Mouse (Mus musculus): ENCODE measurements around the gene Zfp414.
"Not testable (repeated sequence)": the region's sequence is repeated elsewhere in the genome, so short reads cannot be mapped to it uniquely, and the experiment has no call there.

Gene Zfp414

DNA sequence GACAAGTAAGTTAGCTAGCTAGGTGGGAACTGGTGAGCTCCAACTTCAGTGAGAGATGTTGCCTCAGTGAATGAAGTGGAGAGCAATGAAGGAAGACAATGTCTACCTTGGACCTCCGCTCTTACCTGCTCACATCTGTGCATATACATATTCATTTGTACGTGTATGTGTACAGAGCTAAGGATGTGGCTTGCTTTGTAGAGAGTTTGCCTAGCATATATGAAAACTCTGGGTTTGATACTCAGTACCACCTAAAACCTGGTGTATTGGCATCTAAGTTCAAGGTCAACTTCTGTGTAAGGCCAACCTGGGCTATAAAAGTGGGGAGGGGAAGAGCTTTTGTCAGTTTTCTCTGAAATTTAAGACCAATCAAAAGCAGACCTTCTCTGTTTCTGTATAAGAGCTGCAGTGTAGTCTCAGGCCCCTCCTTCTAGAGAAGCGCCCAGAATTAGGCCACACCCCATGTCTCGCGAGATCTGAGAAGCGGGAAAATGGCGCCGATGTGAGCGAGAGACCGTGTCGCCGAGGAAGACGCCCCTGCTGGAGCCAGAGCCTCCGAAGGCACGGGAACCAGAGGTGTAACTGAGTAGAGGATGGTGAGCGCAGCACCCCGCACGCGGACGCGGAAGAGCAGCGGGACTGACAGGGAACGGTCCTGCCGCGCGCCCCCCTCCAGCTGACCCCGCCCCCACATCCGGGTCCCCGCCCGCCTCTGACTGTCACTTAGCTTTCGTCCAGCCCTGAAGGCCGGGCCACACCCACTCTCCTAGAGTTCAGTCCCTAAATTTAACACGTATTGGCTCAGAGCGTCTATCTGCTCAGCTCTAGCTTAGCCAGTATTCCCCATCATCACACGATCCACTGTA lies at the start of gene Zfp414:
Gene Zfp414, plus strand, starts transcription at position 470 of the 866 bp plus-strand sequence.
- DNase-seq (ENCODE audit: low read depth in 1 of 2, low spot score in 2 of 2), result peak; percentile 77 to 89

DNA sequence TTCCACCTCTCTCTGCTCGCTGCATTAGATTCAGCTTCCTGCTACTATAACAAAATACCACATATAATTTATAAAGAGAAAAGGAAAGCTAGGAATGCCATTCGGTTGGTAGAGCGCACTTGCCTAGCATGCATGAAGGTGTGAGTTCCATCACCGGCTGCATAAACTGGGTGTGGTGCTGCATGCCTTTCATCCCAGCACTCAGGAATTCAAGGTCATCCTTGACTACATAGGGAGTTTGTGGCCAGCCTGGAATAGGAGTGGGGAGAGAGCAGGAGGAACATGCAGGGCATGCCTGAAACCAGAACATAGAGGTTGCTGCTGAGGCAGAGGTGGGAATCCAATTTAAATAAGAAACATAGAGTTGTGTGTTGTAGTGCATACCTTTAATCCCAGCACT lies 44.8 kb upstream of the Zfp414 start:
- DNase-seq (ENCODE audit: low read depth in 1 of 2, low spot score in 2 of 2), result no peak

DNA sequence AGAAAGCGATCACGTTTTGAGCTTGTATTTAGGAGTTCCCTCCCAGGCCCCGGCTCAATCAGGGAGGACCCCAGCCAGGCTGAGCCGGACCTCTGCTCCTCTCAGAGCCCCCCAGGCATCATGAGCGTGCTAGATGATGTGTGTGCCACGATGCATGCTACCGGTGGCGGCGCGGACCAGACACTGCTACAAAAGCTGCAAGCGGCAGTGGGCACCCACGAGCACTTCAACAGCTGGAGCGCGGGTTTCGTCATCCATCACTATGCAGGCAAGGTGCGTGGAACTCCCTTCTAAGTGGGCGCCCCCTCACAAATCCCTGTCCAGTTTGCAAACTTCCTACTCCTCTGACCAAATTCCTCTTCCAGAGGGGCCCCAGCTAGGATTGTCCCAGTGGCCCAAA lies 42.9 kb upstream of the Zfp414 start:
- DNase-seq (ENCODE audit: low read depth in 1 of 2, low spot score in 2 of 2), result no peak

DNA sequence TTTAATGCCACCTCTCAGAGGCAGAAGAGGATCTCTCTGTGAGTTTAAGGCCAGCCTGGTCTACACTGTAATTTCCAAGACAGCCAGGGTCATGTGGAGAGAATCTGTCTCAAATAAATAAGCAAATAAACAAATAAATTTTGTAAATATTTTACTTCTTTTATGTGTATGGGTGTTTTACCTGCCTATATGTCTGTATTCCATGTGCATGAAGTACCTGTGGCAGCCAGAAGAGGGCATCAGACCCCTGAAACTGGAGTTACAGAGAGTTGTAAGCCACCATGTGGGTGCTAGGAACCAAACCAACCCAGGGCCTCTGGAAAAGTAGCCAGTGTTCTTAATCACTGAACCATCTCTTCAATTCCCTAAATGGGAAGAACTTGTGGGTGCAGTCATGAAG lies 31.6 kb upstream of the Zfp414 start:
- DNase-seq (ENCODE audit: low read depth in 1 of 2, low spot score in 2 of 2), result no peak

DNA sequence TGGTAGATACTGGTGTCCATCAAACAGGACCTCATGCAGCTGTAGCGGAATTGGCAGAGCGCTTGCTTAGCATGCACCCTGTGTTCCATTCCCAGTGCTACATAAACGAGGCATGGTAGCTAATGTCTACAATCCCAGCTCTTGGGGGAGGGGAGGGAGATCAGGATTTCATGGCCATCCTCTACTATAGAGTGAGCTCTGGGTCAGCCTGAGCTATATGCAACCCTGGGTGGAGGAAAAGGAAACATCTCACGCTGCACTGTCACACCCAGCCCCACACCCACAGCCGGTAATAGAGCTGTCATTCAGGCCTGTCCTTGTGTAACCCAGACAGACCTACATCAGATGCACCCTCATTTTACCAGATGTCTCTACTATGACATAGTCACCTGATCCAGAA lies 30.4 kb upstream of the Zfp414 start:
- no peak for DNase-seq (ENCODE audit: low read depth in 1 of 2, low spot score in 2 of 2)

DNA sequence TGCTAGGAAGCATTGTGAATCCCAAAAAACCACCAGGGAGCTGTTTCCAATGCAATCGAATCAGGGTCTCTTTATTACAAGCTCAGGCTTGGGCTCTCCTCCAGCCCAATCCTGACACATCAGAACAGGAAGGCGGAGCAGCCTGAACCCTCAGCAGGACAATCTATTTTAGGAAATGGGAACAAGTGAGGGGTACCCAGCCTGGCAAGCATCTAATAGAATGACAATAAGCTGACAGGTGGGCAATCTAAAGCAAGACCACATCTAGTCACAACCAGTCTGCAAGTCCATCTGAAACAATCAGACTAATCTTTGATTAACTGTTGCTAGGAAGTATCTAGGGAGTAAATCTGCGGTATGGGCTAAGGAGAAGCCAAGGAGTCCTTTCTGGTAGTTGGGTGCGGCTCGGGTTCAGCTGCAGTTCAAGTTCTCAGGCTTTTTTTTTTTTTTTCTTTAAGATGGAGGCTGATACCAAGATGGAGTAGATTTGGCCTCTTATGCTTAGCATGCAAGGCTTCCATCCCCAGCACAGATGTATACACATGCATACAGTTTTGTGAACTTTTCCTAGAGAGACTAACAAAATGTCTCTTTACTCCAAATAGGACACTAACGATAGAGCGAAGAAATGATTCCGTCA lies 28.9 kb upstream of the Zfp414 start:
- no peak for DNase-seq (ENCODE audit: low read depth in 1 of 2, low spot score in 2 of 2)

DNA sequence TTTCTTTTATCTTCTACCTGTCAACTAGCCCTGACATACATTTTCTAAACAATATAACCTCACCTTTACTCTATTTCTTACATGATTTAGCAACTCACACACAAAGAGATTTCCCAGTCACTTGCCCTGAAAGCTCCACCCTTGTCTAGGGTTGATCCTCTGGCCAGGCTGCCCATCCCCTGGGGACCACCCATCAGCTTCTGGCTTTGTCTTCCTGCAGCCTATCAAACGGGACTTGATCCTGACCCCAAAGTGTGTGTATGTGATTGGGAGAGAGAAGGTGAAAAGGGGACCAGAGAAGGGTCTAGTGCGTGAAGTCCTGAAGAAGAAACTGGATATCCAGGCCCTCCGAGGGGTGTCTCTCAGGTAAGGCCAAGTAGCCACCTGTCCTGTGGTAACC lies 28.1 kb upstream of the Zfp414 start:
- DNase-seq (ENCODE audit: low read depth in 1 of 2, low spot score in 2 of 2), result no peak

DNA sequence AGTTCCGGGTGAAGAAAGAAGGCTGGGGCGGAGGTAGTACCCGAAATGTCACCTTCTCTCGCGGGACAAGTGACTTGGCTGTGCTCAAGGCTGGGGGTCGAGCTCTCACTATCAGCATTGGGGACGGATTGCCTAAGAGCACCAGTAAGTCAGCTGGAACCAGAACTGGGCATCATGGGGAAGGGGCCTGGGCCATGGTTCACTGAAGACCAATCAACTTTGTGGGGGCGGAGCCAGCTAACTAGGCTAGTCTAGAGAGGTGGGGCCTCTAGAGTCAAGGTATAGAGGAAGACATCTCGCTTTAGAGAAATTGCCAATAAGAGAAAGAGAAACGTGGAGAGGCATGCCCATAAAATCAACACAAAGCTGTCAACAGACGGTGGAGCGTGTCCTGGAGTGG lies 26.9 kb upstream of the Zfp414 start:
- DNase-seq (ENCODE audit: low read depth in 1 of 2, low spot score in 2 of 2), result no peak

DNA sequence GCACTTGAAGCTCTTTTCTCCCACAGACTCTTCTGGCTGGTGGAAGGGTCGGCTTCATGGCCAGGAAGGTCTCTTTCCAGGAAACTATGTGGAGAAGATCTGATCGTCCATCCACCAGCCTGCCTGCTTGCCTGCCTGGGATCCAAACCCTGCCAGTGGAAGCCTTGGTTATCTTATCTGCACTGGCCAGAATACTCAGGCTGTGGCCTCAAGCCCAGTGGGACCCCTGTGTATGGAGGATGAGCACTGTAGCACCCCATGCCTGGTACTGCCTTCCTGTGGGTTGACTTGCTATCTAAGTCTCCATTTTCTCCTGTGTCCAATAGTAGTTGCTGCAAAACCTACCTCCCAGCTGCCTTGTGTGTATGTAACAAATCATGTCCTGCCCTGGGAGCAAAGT lies 21.6 kb upstream of the Zfp414 start:
- DNase-seq (ENCODE audit: low read depth in 1 of 2, low spot score in 2 of 2), result no peak

DNA sequence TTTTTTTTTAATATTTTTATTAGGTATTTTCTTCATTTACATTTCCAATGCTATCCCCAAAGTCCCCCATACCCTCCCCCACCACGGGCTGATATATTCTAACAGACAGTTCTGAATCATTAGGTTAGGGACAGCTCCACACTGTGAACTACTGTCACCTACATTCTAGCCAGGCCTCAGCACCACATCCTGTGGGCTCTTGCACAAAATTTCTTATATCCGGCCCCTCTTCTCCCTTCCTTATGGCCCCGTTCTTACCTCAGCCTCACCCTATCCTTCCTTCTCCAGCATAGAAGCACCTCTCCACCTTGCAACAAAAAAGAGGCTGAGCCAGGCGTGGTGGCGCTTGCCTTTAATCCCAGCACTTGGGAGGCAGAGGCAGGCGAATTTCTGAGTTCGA lies 18.3 kb upstream of the Zfp414 start:
- no peak for DNase-seq (ENCODE audit: low read depth in 1 of 2, low spot score in 2 of 2)

DNA sequence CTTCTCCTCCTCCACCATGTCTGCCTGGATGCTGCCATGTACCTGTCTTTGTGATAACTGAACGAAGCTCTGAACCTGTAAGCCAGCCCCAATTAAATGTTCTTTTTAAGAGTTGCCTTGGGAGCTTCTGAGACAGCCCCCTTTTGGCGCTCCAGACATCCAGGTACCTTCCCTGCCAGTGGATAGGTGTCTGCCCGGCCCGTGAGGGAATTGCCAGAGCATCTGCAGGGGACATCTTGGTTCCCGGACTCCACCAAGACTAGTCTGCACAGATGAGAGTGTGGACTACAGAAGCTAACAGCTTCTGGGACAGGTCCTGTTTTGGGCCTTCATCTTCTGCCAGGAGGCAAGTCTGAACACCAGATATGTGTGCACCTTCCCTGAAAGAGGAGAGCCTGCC lies 15.2 kb upstream of the Zfp414 start:
- not testable (repeated sequence) for DNase-seq (ENCODE audit: low read depth in 1 of 2, low spot score in 2 of 2)

DNA sequence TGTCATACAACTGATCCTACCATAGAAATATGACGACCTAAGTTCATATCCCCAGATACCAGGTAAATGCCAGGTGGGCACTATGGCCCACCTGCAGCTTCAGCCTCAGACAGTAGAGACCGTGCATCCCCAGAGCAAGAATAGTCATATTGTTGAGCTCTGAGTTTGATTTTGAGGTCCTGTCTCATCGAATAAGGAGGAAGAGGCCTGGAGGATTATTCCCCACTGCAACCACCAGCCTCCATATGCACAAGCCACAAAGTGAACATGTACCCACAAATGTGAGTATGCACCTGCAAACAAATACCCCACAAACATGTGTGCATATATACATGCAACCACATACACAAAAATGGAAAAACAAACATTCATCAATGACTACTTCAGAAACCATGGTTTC lies 1.6 kb upstream of the Zfp414 start:
- no peak for DNase-seq (ENCODE audit: low read depth in 1 of 2, low spot score in 2 of 2)

DNA sequence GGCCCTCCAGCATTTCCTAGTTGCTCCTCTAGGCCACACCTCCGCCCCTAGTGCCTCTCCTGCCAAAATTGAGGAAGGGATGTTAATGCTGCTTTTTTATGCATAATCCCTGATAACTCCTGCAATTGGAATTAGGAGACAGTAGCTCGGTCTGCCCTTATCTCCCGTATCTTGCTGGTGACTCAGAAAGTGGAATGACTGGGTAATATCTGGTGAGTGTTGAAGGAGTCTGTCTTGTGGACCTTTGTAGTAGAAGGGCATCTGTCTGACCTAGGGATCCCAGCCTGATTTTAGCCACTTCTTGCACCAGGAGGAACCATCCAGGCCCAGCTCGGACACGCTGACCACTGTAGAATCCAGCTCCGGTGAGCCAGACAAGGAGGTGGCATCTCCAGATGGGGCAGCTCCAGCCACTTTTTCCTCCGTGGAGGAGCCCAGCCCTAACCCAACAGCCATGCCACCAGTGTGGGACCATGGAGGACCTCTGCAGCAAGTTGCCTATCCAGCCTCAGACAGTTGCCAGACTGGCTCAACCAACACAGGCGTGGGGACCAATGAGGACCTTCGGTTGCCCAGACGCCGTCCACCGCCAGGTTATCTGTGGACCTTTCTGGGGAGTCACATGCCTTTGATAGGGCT lies 716 bp downstream of the Zfp414 start:
- DNase-seq (ENCODE audit: low read depth in 1 of 2, low spot score in 2 of 2), result no peak

DNA sequence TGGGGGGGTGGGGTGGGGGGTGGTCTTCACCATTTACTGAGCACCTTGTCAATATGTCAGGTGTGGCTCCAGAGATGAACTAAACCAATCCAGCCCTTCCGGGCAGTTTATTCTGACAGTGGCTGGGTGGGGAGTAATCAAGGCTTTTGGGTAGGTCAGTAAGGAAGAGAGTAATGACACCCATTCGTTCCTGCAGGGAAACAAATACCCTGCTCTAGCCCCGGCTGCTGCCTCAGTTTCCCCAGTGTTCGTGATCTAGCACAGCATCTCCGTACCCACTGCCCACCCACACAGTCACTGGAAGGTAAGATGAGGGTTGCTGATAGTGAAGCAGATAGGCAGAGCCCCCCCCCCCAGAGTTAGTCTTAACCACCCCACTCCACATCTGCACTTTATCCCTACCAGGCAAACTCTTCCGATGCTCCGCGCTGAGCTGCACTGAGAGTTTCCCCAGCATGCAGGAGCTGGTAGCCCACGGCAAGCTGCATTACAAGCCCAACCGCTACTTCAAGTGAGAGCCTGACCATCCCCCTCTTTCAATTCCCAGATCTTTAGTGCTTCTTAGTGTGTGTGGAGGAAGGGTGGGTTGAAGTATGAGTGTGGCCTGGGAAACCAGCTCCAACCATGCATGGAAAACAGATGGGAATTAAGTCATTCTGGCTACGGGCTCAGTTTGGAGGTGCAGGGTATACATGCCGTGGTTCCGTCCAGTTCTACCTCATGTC lies 1.4 kb downstream of the Zfp414 start:
- DNase-seq (ENCODE audit: low read depth in 1 of 2, low spot score in 2 of 2), result no peak

DNA sequence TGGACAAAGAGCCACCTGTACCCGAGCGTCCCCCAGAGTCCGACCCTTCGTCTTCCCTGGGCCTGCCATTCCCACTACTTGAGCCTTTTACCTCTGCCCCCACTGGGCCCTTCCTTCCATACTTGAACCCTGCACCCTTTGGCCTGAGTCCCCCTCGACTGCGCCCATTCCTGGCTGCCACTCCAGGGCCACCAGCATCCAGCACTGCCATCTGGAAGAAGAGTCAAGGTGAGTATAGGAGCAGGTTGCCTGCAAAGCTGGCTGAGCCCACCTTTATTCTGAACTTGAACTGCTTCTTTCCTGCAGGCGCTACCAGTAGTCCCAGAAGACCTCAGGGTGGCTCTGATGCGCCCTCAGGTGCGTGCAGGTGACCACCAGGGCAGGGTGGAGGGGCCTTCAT lies 2.3 kb downstream of the Zfp414 start:
- no peak for DNase-seq (ENCODE audit: low read depth in 1 of 2, low spot score in 2 of 2)

DNA sequence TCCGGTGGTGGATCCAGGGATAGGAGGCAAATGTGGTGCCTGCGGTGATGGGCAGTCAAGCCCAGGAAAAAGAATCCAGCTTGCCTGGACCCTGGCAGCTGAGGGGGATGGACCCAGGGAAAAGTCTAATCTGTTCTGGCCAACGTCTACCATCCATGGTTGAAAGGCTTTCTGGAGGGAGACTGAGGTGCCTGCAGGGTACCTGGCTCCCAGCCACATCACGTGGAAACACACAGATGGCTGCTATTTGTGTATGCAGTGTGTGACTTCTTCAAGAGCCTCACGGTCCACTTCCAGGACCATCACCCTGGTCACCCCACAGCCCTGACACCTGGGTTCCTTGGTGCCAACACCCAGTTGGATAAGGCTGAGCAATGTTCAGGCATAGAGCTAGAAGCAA lies 2.9 kb downstream of the Zfp414 start:
- DNase-seq (ENCODE audit: low read depth in 1 of 2, low spot score in 2 of 2), result no peak

DNA sequence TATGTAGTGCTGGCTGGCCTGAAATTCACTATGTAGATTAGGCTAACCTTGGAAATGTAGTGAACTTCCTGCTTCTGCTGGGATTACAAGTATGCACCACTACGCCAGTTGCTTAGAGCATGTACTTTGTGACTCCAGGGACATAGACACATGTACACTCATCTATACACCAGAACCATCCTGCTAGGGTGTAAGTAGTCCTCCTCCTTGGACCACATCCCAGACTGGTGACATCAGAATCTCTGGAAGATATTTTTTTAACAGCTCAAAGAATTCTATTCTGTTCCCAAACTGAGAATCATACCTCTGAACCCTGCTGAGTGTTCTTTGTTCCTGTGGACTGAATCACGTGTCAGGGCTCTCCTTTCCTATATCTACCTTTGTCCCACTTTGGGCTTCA lies 8.1 kb downstream of the Zfp414 start:
- no peak for DNase-seq (ENCODE audit: low read depth in 1 of 2, low spot score in 2 of 2)

DNA sequence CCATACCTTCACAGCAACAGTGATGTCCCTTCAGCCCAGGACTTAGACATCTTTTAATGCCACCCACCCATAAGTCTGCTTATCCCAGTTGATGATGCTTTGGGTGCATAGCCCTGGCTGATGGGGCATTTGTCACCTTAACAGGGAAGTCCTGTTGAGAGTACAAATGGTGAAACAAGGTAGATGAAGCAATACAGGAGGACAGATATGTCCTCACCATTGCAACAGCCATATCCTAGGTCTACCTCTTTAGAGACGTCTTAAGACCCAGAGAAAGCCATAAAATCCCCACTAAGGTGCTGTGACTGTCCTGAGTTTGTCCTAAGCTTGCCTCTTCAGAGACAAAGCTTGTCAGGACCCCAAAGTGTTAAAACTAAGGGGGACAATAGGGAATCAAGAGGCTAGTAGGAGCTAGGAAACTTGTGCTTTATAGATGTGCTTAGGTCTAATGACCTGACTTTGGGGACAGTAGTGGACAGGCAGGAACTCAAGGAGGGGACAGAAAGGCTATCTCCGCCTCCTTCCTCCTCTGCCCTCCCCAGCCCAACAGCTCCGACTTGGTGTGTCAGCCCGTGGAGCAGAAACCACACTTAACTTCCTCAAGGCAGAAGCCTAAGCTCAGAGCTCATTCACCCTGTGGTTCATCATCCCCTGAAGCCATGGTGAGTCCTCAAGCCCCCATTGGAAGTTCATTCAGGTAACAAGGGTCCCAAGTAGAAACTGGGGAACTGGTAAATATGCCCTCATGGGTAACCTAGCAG lies 8.8 kb downstream of the Zfp414 start, which contains the start of gene Pram1:
Gene Pram1, plus strand, starts transcription at position 541 of the 761 bp plus-strand sequence.
- DNase-seq (ENCODE audit: low read depth in 1 of 2, low spot score in 2 of 2), result peak in 1 of 2 experiments; percentile 35

DNA sequence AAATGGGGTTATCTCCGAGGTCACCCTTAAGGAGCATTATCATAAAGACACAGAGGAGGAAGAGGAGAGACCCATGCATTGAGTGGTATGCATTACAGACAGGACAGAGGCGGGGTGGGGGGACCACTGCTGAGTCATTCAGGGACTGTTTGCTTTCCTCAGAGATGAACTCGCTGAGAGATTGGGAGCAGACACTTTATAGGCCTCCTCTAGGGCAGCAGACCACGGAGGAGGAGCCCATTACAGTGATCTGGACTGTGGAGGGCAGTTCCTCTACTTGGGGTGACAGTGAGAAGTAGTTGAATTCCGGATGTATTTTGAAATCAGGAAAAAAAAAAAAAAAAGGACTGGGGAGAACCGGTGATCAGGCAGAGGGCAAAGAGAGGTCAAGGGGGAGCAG lies 10.9 kb downstream of the Zfp414 start:
- DNase-seq (ENCODE audit: low read depth in 1 of 2, low spot score in 2 of 2), result no peak

DNA sequence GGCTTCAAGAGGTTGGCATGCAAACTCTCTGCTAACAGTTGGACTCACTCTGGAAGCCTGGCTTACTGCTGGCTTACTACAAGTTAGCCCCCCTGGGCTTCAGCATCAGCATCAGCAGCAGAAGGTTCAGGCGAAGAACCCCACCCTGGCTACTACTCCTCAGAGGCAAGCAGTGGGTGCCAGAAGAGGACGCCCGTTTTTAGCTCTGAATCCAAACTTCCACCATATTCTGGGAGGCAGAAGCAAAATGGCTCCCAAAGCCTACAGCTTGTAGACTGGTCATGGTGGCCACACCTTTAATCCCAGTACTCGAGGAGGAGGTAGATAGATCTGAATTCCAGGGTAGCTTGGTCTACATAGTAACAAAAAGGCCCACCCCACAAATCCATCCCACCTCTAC lies 15.2 kb downstream of the Zfp414 start:
- DNase-seq (ENCODE audit: low read depth in 1 of 2, low spot score in 2 of 2), result no peak

DNA sequence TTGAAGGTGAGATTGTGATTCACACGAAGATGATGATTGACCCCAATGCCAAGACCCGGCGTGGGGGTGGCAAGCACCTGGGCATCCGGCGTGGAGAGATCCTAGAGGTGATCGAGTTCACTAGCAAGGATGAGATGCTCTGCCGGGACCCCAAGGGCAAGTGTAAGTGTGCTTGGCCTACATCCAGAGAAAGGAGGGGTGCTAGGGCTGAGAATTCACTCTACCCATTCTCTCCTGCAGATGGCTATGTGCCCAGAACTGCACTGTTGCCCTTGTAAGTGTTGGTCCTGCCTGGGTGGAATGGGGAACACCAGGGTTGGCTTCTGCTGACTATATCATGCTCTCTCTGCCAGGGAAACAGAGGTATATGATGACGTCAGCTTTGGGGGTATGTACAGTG lies 16.2 kb downstream of the Zfp414 start:
- DNase-seq (ENCODE audit: low read depth in 1 of 2, low spot score in 2 of 2), result no peak
